Mouse (Mus musculus): ENCODE results near the gene Ankrd26.
"Not testable (repeated sequence)": the region's sequence is repeated elsewhere in the genome, so short reads cannot be mapped to it uniquely, and the experiment has no call there.

Gene Ankrd26

DNA sequence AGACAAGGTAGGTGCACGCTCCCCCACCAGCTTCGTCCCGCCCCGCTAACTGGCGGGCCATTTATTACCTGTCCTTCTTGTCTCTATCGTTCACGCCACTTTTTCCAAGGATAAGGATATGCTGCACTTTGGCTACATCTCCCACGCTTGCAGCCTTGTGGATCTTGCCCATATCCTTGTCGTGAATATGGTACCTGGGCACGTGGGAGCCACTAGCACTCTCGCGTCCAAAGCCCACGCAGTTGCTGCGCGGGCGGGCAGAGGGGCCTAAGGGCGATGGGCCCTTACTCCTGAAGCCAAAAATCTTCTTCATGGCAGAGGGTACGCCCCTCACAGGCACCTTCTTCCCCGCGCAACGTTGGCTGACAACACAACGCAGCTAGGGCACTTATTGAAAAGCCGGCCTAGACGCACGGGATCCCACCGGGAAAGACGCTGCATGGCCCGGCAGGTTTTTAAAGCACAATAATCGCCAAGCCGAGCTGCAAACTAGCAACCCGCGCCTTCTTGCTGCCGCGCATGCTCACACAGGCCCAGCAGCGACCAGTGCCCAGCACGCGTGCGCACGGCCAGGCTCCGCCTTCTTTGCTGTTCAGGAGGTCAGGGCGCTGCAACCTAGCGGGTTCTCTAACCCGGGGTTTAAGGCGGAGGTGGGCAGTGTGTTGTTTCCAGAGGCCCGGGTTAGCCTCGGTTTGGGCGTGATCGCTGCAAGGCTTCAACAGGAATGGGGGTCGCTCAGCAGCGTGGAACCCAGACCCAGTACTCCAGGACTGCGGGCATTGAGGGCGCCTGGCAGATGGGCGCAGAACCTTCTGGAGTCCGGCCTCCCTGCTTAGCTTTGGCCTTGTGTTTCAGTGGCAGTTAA, at the start of gene Ankrd26:
Gene Ankrd26 (minus strand): TSS at position 482 of the 865 bp plus-strand sequence.
- peak; percentile 94 for DNase-seq

DNA sequence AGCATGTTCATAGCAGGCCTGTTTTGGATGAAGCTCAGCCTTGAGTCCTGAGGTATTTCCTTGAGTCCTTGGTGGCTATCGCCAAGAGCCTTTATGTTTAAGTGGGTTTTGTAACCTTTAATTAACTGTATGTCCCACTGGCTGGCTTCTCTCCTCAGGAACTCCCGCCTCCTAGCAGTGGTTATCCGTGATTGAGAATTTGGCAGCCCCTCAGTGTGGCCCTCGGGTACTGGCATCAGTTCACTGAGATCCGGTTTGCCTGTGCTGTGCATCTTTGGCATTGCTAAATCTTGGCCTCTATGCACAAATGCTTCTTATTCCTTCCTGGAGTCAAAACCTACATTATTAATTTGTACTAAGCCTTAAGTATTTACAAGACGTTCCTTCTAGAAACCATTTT, 46.9 kb upstream of the Ankrd26 start:
- no peak for DNase-seq

DNA sequence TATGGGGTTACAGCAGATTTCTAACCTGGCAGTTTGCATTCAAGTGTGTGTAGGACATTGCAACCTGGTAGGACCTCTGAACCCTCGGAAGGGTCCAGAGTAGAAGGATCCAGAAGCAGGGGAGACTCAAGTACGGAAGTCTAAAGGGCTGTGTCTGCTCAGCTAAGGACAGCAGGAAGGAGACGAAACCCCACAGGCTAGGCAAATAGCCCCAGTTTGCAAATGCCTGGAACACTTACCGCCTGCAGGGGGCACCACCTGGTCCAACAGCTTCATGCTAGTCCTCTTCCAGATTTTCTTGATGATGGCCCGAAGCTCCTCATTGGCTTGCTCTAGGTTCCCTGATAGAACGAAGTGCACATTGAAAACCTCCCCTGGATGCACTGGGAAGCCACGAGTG, 43.9 kb upstream of the Ankrd26 start:
- peak; percentile 8 for DNase-seq

DNA sequence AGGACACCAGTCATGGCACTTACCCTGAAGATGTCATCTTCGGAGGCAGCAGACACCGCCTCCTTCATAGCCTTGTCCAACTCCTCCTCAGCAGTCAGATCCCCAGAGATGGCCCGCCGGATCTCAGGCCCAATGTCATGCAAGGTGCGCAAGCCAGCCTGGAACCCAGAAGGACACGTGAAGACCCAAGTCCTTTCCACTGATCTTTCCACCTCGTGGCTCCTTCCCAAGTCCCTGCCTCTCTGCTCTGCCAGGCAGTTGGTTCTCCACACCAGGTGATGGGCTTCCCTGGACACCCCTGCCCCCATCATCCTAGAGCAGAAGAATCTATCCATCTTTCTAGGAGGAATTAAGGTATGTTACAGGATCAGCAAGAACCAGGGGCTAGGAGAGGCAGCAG, 41.8 kb upstream of the Ankrd26 start:
- DNase-seq, result no peak

DNA sequence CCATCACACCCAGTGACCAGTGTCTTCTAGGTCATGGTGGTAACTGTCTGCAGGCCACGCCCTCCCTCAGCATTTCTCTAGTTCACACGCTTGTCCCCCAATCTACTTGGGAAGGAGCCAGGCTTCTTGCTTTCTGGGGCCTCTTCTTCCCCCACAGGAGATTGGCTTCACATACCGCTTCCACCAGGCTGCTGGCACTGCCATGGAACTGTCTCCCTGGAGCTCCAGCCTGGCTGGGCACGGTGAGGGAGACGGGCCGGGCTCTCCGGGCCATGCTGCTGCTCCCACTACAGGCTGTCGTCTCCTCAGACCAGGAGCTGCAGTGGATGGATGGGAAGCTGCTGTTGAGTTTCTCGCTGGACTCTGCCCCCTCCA, 33.6 kb upstream of the Ankrd26 start:
- DNase-seq, result no peak

DNA sequence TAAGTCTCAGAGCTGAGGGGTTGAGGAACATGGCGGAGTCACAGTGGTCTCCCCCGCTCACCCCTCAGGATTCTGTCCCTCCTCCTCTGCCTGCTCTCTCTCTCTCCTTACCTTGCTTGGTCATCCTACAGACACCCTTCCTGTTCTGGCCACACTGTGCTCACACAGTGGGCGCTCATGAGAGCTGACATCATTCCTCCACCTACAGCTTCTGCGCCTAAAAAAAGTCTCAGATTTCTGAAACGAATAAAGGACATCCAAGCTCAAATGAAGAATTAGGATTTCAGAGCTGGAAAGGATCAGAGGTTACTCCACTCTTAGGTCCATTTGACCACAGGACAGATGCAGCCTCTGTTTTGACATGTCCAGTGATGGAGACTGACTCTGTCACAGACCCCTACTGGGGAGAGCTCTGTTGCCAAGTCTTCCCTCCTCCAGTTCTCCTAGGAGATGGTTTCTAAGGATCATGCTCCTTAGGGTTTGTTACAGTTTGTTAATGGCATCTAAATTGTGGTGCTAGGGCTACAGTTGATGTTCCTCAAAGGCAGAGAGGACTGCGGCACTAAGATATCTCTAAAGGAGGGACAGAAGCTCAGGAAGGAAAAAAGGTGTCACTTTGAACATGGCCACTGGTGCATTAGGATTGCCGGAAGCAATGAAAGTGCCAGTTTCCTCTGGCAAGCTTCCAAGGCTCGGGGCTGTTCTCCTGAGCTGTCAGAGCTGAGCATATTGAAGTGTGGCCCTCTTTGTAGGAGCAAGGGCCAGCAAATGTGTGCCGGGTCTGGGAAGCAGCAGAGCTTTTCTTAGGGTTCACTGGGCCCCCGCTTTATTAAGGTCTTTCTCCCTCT, 33.0 kb upstream of the Ankrd26 start:
- no peak for DNase-seq

DNA sequence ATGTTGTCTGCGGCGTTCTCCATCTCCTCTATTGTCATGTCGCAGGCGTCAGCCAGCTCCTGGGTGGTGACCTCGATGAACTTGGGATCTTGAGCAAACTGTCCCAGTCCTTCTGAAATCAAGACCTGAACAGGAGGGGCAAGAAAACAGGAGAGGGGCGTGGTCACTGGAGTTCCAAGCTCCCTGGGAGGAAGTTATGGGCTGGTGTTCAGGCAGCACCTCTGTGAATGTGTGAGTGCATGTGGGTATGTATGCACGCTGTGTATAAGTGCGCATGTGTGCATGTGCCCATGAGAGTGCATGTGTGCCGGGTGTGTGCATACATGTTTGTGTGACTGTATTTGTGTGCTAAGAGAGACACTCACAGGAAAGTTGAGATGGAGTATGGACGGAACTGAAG, 32.0 kb upstream of the Ankrd26 start:
- DNase-seq, result no peak

DNA sequence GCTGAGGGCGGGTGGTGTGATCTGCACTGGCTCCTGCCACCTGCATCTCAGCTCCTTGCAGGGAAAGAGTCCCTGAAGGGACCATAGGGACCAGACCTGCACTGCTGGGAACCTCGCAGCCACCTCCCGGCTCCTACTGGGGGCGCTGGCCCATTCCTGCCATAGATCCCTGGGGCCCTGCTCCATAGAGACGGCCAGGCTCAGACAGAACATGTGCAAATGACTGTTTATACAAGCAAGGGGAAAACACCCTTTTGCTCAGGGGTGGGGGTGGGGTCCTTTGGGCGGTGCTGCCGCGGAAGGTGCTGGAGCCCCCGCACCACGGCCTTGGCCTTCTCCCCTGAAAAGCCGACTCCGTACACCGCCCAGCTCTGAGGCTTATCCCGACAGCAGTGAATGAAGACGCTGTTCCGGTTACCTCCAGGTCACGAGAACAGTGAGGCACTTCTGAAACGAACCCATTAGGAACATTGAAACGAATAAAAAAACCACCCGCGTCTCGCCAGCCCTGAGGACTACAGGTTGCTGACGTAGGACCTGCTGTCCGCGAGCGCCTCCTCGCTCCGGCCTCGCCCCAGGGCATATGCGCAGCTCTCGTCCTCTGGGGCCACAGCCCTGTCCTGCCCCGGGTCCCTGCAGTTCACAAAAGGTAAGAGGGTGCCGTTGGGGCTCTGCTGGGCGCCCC, 31.5 kb upstream of the Ankrd26 start:
- no peak for DNase-seq

DNA sequence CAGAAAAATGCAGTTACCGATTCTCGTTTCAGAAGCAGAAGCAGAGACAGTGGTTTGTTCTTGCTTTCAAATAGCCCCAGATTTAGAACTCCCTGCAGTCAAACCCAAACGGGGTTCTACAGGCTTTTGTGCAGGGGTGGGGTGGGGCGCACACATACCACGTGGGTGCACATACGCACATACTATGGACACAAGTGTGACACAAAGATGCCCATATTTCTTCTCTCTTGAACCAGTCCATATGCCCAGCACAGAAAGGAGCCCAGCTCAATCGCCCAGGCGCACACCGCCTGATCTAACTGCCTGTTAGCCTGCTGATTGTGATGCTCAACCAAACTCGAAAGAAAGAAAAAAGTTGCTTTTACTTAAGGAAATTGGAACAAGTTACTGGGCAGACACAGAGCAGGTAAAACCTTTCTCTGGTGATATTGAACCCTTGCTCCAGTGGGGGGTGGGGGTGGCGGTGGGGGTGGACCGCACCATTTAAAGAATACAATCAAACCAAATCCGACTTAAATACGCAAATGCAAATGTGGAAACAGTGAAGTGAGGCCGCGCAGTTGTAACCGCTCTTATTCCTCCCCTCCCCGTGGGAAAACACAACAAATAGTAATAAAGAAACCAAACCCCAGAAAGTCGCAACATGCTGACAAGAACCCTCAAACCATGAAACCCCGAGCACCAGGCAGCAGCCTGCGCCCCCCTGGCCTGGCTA, 30.8 kb upstream of the Ankrd26 start:
- DNase-seq, result no peak

DNA sequence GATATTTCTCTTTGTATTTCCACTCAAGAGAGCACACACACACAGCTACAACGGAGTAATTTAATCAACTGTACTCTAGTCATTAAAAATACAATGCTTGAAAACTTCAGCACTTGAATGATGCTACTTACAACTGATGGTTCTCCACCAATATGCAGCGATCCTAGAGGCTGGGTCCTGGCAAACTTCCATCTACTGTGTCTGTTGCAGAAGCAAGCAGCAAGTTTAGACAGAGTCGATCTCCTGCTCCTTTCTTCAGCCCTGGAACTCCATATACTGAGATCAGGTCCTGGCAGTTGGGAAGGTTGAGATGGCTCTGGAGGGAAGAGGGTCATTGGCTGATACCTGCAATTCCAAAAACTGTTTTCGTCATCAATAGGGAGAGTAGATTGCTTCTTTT, 16.7 kb upstream of the Ankrd26 start:
- not testable (repeated sequence) for DNase-seq

DNA sequence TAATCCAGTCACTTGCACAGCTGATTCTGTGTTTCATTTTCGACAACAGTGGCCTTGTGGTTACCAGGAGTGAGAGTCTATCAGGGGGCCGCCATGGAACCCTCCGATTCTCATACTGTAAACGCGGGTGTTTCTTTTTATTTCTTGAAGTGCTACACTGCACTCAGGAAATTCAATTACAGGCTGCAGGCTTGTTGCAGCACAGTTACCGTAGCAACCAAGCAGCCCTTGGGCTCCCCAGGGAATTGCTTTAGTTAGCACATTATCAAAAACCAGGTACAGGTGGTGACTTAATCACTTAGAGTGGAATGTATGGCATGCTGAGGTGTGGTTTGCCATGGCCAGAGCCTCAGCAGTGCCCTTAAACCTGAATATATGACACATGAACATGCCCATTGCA, 12.3 kb upstream of the Ankrd26 start:
- DNase-seq, result no peak

DNA sequence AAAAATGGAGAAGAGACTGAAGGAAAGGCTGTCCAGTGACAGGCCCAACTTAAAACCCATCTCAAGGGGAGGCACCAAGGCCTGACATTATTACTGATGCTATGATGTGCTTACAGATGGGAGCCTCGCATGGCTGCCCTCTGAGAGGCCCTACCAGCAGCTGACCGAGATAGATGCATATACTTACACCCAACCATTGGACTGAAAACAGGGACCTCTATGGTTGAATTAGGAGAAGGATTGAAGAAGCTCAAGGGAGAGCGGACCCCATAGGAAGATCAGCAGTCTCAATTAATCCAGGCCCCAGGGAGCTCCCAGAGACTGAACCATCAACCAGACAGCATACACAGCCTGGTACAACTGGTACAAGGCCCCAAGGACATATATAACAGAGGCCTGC, 5.8 kb upstream of the Ankrd26 start:
- no peak for DNase-seq

DNA sequence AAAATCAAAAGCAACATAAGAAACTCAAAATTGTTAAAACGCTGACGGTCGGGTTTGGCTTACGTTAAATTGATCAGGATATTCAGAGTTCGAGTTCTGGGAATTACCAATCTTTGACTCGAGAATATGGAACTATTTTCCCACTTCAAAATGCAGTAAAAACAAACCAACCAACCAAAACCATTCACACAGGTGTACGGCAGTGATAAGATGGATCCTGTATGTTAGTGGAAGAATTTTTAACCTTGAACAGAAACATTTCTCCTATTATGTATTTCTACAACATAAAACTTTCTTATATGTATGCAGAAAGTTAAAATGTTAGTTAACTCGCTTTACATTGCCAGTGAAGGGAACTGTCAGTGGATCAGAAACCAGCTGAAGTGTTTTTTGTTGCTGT, 801 bp downstream of the Ankrd26 start:
- DNase-seq, result no peak

DNA sequence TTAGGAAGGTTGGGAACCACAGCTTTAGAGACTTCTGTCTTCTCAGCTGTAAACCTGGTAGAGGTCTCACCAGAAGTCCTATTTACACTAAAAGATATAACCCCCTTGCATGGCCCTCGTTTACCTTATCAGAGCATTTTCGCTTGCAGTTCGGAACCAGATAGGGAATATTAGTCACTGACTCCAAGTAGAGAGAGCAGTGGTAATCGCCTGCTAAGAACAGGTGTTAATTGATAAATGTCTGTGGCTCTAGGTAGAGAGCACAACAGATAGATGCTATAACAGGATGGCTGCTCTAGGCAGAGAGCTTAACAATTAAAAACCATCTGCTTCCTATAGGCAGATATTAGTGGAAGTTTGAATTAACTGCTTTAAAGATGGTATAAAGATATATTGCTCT, 23.4 kb downstream of the Ankrd26 start:
- DNase-seq, result no peak

DNA sequence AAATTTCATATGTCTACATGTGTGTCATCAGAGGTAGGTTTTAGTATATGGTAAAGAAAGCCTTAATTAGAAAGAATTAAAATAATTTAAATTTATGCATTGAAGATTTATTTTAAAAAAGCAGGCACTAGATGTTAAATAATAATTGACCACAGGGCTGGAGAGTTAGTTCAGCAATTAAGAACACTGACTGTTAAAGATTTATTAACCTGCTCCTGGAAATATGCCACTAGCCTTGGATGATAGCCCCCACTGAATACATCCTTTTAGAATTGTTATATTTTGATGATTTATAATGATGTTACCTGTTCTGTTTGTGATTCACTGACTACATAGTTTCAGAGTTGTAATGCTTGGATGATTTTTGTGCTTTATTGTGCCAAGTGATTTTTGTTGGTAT, 24.8 kb downstream of the Ankrd26 start:
- DNase-seq, result not testable (repeated sequence)

DNA sequence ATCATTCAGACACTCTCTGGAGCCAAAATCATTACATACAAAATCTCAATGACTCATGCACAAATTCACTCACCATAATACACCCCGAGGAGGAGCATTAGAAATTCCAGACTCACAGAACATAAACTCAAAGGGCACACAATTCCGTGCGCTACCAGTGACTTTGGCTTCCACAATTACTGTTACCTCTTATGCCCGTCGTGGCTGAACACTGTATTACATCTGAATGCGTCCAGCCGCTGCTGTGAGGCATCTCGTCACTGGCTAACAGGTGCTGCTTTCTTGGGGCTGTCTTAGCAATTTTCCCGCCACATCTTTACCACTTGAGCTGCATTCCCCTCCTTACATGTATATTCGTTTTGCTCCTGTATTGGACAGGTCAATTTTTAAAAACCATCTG, 26.7 kb downstream of the Ankrd26 start:
- DNase-seq, result no peak

DNA sequence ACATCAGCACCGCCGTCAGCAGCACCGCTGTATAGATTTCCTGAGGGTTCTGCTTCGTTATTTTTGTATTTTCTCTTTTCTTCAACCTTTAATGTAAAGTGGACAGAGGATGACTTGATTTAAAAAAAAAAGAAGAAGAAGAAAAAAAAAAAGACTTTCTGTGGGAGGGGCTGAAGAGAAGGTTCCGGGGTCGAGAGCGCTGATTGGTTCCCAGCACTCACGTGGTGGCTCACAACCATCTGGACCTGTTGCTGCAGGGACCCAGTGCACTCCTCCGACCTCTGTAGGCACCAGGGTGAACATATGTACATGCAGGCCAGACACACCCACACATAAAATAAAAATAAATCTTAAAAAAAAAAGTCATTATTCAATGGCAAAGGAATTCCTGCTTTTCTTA, 28.6 kb downstream of the Ankrd26 start:
- no peak for DNase-seq

DNA sequence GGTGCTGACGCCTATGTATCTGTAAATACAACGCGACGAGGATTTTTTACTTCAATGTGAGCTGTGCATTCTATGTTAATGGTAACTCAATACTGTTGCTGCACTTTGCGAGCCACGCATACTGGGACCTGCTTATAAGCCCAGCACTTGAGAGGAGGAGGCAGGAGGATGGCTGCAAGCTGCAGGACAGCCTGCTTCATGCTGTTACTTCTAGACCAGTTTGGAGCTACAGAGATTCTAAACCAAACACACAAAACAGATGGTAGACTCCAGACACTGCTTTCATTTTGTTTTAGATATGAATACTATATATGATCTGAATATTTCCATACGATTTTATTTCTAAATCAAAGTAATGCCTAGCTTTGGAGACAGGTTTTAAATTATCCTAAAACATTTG, 41.4 kb downstream of the Ankrd26 start:
- DNase-seq, result no peak

DNA sequence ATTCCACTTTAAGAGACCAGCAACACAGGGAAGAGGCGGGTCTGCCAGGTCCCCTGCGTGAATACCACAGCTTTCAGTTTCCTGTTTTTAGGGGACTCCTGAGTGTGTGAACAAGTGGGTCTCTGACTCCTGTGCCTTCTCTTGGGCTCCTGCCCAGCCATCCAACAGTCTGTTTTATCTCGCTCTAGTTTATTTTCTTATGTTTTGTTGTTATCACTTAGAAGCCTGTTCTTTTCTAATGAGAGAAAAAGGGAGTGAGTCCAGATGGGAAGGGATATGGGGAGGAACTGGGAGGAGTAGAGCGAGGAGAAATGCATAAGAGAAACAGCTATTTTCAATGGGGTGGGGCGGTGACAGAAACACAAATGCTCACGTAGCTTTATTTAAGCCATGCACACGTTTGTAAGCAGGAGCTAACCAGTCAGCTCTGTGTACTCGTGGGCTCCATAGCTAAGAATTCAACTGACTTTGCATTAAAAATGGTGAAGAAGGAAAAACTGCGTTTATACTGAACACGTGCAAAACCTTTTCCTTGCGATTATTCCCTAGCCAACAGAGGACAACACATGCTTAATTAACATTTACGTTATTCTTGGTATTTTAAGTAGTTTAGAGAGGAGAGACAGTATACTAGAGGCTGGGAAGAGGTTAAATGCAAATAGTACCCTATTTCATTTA, 48.6 kb downstream of the Ankrd26 start:
- DNase-seq, result no peak

DNA sequence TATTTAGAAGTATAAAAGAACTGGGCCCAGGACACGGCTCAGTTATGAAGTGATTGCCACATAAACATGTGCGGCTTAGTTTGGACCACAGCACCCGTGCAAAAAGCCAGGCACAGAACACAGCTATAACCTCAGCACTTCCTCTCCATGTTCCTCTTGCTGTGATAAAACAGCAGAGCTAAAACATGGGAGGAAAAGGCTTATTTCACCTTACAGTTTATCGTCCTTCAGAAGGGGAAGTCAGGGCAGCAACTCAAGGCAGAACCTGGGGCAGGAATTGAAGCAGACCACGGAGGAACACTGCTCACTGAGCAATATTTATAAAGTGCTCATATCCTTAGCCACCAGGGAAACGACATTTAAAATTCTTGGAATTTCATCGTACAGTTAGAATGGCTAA, 63.0 kb downstream of the Ankrd26 start:
- no peak for DNase-seq

DNA sequence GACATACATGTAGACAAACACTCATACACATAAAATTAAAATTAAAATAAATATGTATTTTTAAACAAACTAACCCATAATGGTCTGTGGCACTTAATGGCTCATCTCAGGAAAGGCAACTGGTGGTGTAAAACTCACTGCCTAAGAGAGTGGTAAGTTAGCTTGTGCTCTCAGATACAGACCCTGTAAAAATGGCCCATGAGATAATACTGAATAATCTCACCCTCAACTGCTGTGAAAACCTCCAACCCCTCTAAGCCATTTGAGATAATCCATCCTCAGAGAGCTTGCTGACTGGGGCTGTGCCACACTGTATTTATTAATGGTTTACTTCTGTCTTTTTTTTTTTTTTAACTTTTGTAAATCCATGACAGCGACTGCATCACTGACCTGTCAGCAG, 79.9 kb downstream of the Ankrd26 start:
- DNase-seq, result no peak

DNA sequence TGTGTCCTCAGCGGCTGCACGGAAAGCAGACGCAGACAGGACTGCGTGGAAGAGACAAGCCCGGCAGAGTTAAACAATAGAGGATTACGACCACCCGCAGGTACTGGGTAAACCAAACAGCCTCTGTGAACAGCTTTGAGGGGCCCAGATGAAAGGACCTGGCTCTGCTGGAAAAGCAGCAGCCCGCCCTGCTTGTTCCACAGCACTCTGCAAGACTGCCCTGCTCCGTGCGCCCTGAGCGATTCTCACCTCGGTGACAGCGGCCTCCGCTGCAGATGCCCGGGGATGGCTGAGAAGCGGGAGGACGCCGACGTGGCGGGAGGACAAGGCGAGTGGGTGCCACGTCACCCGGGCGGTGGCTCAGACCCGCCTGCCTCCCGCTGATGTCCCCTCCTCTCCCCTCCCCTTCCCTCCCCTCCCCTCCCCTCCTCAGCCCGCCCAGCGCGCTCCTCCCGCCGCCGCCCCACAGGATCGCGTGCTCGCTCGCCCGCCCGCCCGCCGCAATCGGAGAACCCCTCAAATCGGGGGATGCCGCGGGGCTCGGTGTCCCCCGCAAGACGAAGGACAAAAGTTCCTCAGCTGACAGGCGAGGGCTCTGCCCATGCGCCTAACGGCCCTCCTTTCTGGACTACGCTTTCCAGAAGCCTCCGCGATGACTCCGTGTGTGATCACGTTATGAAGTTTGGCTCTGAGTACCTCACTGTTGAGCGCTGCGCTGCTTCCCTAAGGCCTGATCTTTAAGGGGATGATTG, 82.9 kb downstream of the Ankrd26 start, which contains the start of gene Zfp9:
Gene Zfp9 (minus strand): TSS at position 364 of the 752 bp plus-strand sequence.
- DNase-seq, result peak; percentile 30

All from thymus, postnatal 14 days (tissue).